Mouse (Mus musculus): ENCODE data around the gene Plk2.

Gene Plk2

GRCm38 (mm10) chr13:110406152-110406551, 11.3 kb downstream of the Plk2 start:
- peak; percentile 25 for DNase-seq (ENCODE audit: low spot score)

DNA sequence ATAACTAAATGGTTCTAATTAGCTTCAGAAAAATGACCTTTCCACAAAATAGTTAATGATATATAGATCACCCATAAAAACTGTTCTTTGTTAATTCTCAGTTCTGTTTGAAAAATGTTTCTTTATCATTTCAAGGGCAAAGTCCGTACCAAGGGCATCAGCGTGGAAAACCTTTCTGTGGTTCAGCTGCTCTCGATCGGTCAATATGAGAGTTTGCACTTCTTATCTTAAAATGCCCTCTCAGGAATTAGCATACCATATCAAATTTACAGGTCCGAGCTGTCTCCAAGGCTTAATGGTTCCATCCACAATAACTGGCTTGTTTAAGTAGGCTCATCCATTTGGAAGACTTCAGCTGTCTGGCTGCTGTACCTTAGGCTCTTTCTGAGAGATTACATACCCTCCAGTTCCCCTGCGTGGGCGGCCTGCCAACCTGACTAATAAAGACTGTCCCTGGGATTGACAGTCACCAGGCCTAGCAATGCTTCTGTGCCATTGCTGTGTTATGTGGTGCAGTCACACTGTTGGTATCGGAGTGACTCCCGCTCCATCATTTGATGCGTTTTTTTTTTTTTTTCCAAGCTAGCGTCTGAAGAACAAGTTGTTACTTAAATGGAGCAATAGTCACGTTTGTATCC, 17.8 kb downstream of the Plk2 start:
- no peak for DNase-seq (ENCODE audit: low spot score)

GRCm38 (mm10) chr13:110418656-110419055, 23.8 kb downstream of the Plk2 start:
- peak; percentile 46 for DNase-seq (ENCODE audit: low spot score)

GRCm38 (mm10) chr13:110419640-110420039, 24.8 kb downstream of the Plk2 start:
- no peak for DNase-seq (ENCODE audit: low spot score)

DNA sequence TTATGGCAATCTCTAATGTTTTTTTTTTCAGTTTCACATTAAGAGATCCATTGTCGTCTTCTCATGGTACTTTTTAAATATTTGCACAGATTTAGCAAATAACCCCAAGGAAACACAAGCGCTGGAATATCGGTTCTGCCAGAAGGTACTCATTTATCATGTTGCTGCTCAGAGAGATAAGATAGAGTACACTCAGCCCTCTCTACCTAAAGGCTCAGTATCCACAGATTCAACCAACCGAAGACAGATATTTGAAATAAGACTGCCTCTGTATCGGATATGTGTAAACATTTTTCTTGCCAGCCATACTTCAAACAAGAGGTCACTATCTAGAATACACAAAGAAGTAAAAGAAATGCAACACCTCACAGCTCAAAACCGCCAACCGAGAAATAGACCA, 27.6 kb downstream of the Plk2 start:
- DNase-seq (ENCODE audit: low spot score) = no peak

DNA sequence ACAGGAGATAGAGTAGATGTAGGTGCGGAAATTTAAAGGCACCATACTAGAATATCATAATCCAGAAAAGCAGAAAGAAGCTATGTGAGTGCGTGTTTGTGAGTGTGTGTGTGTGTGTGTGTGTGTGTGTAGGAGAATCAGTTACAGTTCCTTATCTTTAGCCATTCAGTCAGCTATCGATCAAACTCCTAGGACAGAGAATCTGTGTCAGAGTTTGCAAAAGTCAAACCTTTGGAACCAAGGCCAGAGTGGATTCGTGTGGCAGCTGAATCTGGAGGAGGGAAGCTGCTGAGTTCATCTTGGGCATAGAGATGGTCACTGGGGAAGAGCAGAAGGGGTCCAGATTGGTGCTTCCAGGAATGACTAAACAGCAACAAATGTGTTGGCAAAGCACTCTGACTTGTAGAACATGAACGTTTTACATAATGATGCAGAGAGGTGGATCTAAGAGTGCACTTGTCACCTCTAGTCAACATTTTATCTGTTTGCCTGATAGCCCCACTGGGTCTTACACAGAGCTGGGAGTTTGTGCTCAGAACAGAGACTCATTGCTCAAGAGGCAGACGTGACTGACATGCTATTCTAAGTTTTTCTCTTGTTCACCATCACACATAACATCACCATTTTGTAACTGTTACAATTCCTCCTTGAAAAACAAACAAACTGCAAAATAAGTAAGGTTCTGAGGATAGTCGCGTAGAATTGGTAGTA, 30.8 kb downstream of the Plk2 start:
- no peak for DNase-seq (ENCODE audit: low spot score)

GRCm38 (mm10) chr13:110431388-110431787, 36.5 kb downstream of the Plk2 start:
- DNase-seq (ENCODE audit: low spot score) = no peak

- no peak for DNase-seq (ENCODE audit: low spot score)
Measured at GRCm38 (mm10) chr13:110432062-110432566, 37.3 kb downstream of the Plk2 start.

GRCm38 (mm10) chr13:110432613-110433012, 37.8 kb downstream of the Plk2 start:
- no peak for DNase-seq (ENCODE audit: low spot score)

DNA sequence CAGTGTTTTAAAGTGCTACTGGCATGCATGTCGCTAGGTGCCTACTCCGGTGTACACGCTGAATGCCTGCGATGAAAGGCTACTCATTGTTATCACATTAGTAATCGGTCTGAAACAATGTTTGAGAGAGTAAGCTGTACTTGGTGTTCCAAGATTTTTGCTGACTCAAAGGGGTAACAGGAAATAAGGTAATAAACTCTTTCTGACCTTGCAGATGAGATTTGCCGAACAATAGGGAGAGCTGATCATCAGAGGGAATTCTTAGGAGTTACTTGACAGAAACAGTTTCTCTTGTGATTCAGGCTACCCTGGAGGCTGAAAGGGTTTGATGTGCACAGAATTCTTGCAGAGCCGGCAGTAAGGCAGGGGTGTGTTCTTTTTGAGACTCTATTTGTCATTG, 41.8 kb downstream of the Plk2 start:
- no peak for DNase-seq (ENCODE audit: low spot score)

DNA sequence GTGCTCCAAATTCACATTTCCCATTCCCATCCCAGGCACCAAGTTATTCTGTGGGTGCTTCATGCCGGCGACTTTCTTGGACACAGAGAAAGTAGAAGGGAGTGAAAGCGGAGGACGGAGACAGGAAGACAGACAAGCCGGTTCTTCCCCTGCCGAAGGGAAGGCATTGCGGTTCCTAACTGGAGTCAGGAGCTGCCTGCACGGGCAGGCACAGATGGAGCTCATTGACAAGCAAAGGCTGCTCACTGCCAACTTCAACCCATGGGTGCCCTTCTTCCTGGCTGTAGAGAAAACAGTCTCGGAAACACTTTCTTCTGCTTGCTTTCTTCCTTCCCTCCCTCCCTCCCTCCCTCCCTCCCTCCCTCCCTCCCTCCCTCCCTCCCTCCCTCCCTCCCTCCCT, 43.8 kb downstream of the Plk2 start:
- no peak for DNase-seq (ENCODE audit: low spot score)

- no peak for DNase-seq (ENCODE audit: low spot score)
Measured at GRCm38 (mm10) chr13:110444335-110444734, 49.5 kb downstream of the Plk2 start.

DNA sequence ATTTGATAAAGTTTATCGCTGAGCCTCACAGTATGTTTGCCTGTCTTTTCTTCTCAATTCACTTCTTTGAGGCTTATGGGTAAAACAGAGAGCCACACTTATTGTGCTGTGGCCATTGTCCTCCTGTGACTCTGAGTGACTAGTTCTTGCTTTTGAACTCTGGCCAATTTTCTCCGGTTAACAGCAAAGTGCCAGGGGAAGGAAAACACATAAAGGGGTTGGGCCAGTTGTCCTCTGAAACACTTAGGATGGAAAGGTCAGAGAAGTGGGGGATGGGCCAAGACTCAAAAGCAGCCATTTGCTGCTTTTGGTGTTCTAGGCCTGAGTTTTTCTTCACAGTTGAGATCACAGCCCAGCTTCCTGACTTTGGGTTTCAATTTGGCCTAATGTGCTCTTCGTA, 50.0 kb downstream of the Plk2 start:
- no peak for DNase-seq (ENCODE audit: low spot score)

- DNase-seq (ENCODE audit: low spot score) = no peak
Measured at GRCm38 (mm10) chr13:110446434-110446833, 51.6 kb downstream of the Plk2 start.

DNA sequence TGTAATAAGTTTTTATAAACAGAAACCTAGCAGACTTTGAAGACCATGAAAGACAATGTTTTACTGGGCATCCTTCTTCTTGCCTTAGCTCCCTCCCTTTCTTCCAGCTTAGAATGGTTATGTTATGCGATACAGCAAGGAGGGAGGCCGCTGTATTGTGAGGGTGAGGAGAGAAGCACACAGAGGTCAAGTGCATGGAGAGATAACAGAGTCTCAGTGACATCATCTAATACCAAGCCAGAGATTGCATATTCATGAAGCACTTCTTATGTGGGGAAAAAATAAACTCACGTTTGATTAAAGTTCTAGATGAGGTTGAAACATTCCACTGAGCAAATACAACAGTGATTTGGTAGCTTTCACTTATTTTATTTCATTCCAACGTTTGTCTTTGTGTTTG, 55.2 kb downstream of the Plk2 start:
- DNase-seq (ENCODE audit: low spot score) = no peak
